Mouse (Mus musculus) lung, adult 2 months (tissue): ENCODE data around the gene Grk3.

Source experiments
- CTCF ChIP-seq: fragments of 200-500 bp; IDR thresholded peaks from 2 replicates; pipeline ENCODE4 v1.5.1; 2011; ENCODE audit warnings: mild to moderate bottlenecking, low read length, control low read depth; ENCODE audit not compliant: insufficient read depth
- POLR2A ChIP-seq: fragments of 200-500 bp; IDR thresholded peaks from 2 replicates; pipeline ENCODE4 v1.6.1; 2011; ENCODE audit warnings: low read depth, mild to moderate bottlenecking, control low read depth, low read length, borderline replicate concordance; ENCODE audit errors: extremely low read depth

- TF ChIP-seq CTCF (no peak), POLR2A (no peak)
Measured at GRCm38 (mm10) chr5:112877391-112878115, 138.0 kb downstream of the Grk3 start.
